Mouse (Mus musculus) macrophage (primary cell): ENCODE results near the gene 2010111I01Rik. TPM values are rescaled to one million over a fixed set of nuclear protein-coding genes. Genes with fewer than 3 reads are reported as not detected.
"Not testable (repeated sequence)": the region's sequence is repeated elsewhere in the genome, so short reads cannot be mapped to it uniquely, and the experiment has no call there.

ENCODE experiments used
- H3K27ac ChIP-seq: fragments of 350-480 bp; formaldehyde crosslinking; 2 replicates; pipeline ENCODE4 v1.9.0; 2021
- H3K36me3 ChIP-seq: fragments of 350-480 bp; formaldehyde crosslinking; 2 replicates; pipeline ENCODE4 v1.9.0; 2021; ENCODE audit errors: inconsistent target
- H3K4me3 ChIP-seq: fragments of 350-480 bp; formaldehyde crosslinking; 2 replicates; pipeline ENCODE4 v1.9.0; 2021; ENCODE audit errors: inconsistent target
- H3K79me2 ChIP-seq: fragments of 350-480 bp; formaldehyde crosslinking; 2 replicates; pipeline ENCODE4 v1.9.0; 2021; ENCODE audit errors: inconsistent target
- WGBS: methylation state at CpG from one replicate; pipeline ENCODE4 v1.1.7; 2026; ENCODE audit warnings: inconsistent platforms; ENCODE audit not compliant: missing documents; 5-methylcytosine and 5-hydroxymethylcytosine counted together
- polyA plus RNA-seq: library from polyadenylated mRNA; stranded (reverse); fragments of 250-400 nt; gene quantifications from 3 replicates; pipeline ENCODE4 v1.2.4, GENCODE M21; 2018; ENCODE audit warnings: inconsistent platforms

Gene 2010111I01Rik
- polyA plus RNA-seq, 1 experiment from 2014 or later: 59.3 TPM

DNA sequence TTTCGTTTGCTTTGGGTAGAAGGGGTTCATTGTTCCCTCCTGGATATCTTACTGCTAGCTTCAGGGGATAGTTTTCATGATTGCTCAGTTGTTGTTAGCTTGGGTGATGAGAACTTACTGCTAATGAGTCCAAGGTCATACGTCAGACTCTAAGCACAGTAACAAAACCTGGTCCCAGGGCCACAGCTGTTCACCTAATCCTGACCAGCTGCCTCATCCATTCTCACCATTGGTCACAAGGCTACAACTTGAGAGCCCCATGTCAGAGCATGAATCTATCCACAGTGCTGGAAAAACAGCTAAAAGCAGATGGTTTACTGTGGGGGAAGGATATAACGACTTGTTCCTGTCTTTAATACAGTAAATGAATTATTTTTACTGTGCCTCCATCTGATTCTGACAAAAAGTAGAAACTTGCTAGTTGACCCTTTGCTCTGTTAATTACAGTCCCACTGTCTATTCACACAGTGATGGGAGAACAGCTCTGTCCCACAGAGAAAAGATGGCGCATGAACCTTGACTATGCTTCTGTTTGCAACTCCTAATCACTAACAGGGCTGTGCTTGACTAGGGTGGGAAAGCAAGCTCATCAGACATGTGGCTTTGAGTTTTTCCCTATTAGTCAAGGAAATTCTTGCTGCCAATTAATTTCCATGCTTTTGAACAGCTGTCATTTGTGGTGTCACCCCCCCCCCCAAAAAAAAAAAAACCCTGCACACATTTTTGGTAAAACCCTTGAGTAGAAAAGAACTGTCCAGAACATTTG is 103.9 kb downstream of the 2010111I01Rik start:
- 97% methylated on average over 4 of the region's 4 CpGs for WGBS
- no peak overlapping the region for H3K4me3 ChIP-seq
- H3K27ac ChIP-seq: no peak overlapping the region

DNA sequence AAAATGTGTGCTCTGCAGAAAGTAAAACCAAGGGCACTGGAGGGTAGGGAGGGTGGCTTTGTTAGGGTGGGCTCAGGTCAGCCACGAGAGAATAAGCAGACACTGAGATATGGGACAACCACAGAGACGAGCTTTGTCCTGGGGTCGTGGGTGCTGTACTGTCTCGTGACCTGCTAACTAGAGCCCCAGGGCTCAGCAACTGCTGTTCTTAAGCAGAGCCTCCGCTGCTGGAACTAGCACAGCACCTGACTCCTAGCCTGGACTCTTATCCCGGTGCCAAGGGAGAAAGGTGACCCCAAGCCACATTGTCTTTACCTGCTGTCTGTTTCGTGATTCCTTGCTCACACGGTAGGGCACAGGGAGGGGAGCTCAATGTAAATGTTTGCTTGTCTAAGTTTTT is 107.2 kb downstream of the 2010111I01Rik start:
- H3K27ac ChIP-seq: no peak overlapping the region
- no peak overlapping the region for H3K4me3 ChIP-seq
- WGBS: 95% methylated on average over 8 of the region's 8 CpGs
- H3K79me2 ChIP-seq: no peaks in the 10 kb centered on the region
- H3K36me3 ChIP-seq: no peaks in the 10 kb centered on the region

More for the DNA sequence above, 103.9 kb downstream of the 2010111I01Rik start:
- Histone ChIP-seq H3K79me2 (no peaks in the 10 kb centered on the region), H3K36me3 (no peaks in the 10 kb centered on the region)

GRCm38 (mm10) chr13:63072376-63072775 is 107.7 kb downstream of the 2010111I01Rik start:
- Histone ChIP-seq H3K4me3 (no peak overlapping the region), H3K27ac (no peak overlapping the region), H3K36me3 (no peaks in the 10 kb centered on the region), H3K79me2 (no peaks in the 10 kb centered on the region)
- 92% methylated on average over 3 of the region's 3 CpGs for WGBS

- WGBS: 59% methylated on average over 8 of the region's 9 CpGs
- Histone ChIP-seq H3K36me3 (no peaks in the 10 kb centered on the region), H3K79me2 (no peaks in the 10 kb centered on the region), H3K27ac (peak overlapping the region; percentile 36), H3K4me3 (no peak overlapping the region)
These were observed 109.4 kb downstream of the 2010111I01Rik start for GRCm38 (mm10) chr13:63073911-63074675.

GRCm38 (mm10) chr13:63074676-63074991 is 109.9 kb downstream of the 2010111I01Rik start:
- 96% methylated on average over 3 of the region's 3 CpGs for WGBS
- Histone ChIP-seq H3K27ac (no peak overlapping the region), H3K36me3 (no peaks in the 10 kb centered on the region), H3K4me3 (no peak overlapping the region), H3K79me2 (no peaks in the 10 kb centered on the region)

- no peaks in the 10 kb centered on the region for H3K79me2 ChIP-seq
- no peak overlapping the region for H3K4me3 ChIP-seq
- no peak overlapping the region for H3K27ac ChIP-seq
- H3K36me3 ChIP-seq: no peaks in the 10 kb centered on the region
- 100% methylated on average over 2 of the region's 2 CpGs for WGBS
These were observed 110.7 kb downstream of the 2010111I01Rik start for GRCm38 (mm10) chr13:63075331-63075855.

GRCm38 (mm10) chr13:63080191-63080590 is 115.5 kb downstream of the 2010111I01Rik start:
- H3K27ac ChIP-seq: no peak overlapping the region
- no peaks in the 10 kb centered on the region for H3K79me2 ChIP-seq
- no peak overlapping the region for H3K4me3 ChIP-seq
- H3K36me3 ChIP-seq: no peaks in the 10 kb centered on the region
- 84% methylated on average over 4 of the region's 4 CpGs for WGBS

DNA sequence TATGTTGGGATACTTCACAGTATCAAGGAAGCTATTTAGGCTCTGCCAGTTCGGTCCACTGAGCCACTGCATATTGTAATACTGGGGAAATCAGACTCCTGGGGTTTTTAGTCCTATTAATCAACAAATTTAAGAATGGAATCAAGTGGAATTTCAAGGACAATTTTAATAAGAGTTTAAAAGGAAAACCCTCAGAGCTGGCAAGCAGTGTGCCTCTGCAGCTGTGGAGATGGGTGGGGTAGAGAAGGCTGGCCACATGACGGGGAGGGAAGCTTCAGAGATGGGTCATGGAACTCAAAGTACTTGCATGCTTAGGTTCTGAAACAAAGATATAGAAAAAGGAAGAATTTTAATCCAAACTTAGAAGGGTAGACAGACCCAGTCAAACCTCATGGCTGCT is 116.1 kb downstream of the 2010111I01Rik start:
- WGBS: 95% methylated on average over 2 of the region's 2 CpGs
- Histone ChIP-seq H3K79me2 (no peaks in the 10 kb centered on the region), H3K36me3 (no peaks in the 10 kb centered on the region), H3K27ac (no peak overlapping the region), H3K4me3 (no peak overlapping the region)

DNA sequence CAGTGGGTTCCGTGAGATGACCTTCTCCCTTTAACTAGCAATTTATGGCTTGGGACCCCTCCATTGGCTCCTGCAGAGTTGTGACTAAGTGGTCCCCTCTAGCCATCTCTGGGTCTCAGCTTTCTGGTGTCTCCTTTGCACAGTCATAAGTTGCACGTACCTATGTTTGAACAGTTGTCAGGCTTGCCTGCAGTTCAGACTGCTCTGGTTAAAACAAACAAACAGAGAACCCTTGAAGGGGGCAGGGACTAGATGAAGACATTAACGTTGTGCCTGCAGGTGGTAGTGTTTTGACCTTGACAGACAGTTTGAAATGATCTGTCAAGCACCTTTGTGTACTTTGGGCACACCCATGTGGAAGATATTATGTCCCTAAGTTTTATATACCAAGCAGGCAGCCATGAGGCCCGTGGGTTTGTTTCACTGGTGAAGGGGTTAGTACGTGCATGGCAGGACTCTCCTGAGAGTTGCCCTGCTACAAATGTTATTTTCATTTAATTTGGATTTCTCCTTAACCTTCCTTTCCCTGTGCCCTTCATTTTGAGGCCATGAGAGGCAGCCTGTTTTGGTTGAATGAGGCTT is 118.0 kb downstream of the 2010111I01Rik start:
- H3K4me3 ChIP-seq: no peak overlapping the region
- H3K79me2 ChIP-seq: no peaks in the 10 kb centered on the region
- H3K27ac ChIP-seq: no peak overlapping the region
- H3K36me3 ChIP-seq: no peaks in the 10 kb centered on the region
- 92% methylated on average over 5 of the region's 5 CpGs for WGBS

GRCm38 (mm10) chr13:63083139-63083538 is 118.4 kb downstream of the 2010111I01Rik start:
- not testable (repeated sequence) for H3K4me3 ChIP-seq, H3K27ac ChIP-seq, H3K36me3 ChIP-seq, H3K79me2 ChIP-seq
- WGBS: 95% methylated on average over 6 of the region's 7 CpGs

DNA sequence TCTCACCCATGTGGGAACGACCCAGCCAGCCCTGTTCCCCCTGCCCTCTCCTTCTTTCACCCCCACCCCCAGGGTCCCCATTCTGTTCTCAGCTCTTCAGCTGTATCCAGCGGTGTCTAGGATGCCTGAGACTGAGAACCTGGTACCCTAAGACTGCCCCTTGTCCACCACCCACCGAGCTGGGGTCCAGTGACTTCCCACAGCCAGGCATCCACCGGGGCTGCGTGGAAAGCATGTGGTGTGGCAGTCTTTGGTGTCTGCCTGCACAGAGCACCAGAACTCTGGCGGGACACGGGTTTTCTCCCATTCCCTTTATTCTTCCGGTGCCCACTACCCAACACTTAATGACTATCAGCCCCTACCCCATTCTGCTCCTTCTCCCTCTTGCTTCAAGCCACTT is 119.0 kb downstream of the 2010111I01Rik start:
- H3K79me2 ChIP-seq: no peaks in the 10 kb centered on the region
- no peak overlapping the region for H3K4me3 ChIP-seq
- H3K36me3 ChIP-seq: no peaks in the 10 kb centered on the region
- no peak overlapping the region for H3K27ac ChIP-seq
- 97% methylated on average over 8 of the region's 8 CpGs for whole genome bisulfite sequencing

GRCm38 (mm10) chr13:63087865-63088683 is 123.4 kb downstream of the 2010111I01Rik start:
- Histone ChIP-seq H3K4me3 (no peak overlapping the region), H3K36me3 (no peaks in the 10 kb centered on the region), H3K27ac (no peak overlapping the region), H3K79me2 (no peaks in the 10 kb centered on the region)
- 93% methylated on average over 7 of the region's 7 CpGs for WGBS

- Histone ChIP-seq H3K27ac (no peak overlapping the region), H3K36me3 (no peaks in the 10 kb centered on the region), H3K79me2 (no peaks in the 10 kb centered on the region), H3K4me3 (no peak overlapping the region)
- WGBS: 93% methylated on average over 4 of the region's 4 CpGs
These were observed 124.8 kb downstream of the 2010111I01Rik start for GRCm38 (mm10) chr13:63089513-63089912.

DNA sequence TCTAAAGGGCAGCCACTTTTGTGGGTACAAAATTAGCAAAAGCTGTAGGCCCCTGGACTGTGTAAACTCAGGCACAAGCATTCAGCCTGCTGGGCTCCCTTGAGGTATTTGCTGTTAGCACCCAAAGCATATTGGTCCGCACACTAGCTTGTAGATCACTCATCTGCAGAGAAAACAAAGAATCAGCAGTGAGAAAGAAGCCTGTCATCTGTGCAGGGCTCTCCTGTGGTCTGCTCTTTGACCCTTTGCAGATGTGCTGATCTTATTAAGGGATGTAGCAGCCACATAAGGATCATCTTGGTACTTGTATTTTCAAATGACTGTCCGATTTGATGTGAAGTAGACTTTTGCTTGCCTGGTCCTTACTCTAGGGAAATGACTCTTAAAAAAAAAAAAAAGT is 126.6 kb downstream of the 2010111I01Rik start:
- Histone ChIP-seq H3K27ac (no peak overlapping the region), H3K4me3 (no peak overlapping the region), H3K36me3 (no peaks in the 10 kb centered on the region), H3K79me2 (no peaks in the 10 kb centered on the region)
- 88% methylated on average over 2 of the region's 2 CpGs for WGBS
